Mouse (Mus musculus): Measurements from ENCODE around the gene Terb1. TPM values are rescaled to one million over a fixed set of nuclear protein-coding genes. Genes with fewer than 3 reads are reported as not detected.
A peak's percentile ranks its signal among the peaks of the same experiment; 100 is the strongest.

The Terb1 gene
- polyA plus RNA-seq, 1 experiment from 2014 or later = 0.15 TPM

- peak overlapping the region; percentile 98 for H3K9ac ChIP-seq
- no peak for ATAC-seq (ENCODE audit: extremely low read depth, insufficient number of reproducible peaks, low FRiP score, low TSS enrichment)
- no peaks in the 10 kb centered on the region for H3K9me3 ChIP-seq
- H3K4me2 ChIP-seq = peak overlapping the region; percentile 85
- no peak overlapping the region for H3K27ac ChIP-seq (replicated peaks)
- H3K4me1 ChIP-seq = peaks cover 29% of the 10 kb centered on the region
- 21% methylated on average over 7 of the region's 7 CpGs for WGBS
- peaks cover 8% of the 10 kb centered on the region for H3K36me3 ChIP-seq
- peaks cover 34% of the 10 kb centered on the region for H3K27me3 ChIP-seq (replicated peaks)
- H3K4me3 ChIP-seq = peak overlapping the region; percentile 90
Measured at GRCm38 (mm10) chr8:104535378-104535777, 25.7 kb upstream of the Terb1 start.

- Histone ChIP-seq H3K4me2 (peak overlapping the region; percentile 85), H3K4me3 (peak overlapping the region; percentile 90), H3K9me3 (no peaks in the 10 kb centered on the region), H3K36me3 (peaks cover 14% of the 10 kb centered on the region), H3K27ac (replicated peaks) (no peak overlapping the region; the same call in 1 of the 2 replicates), H3K9ac (peak overlapping the region; percentile 98), H3K27me3 (replicated peaks) (peaks cover 28% of the 10 kb centered on the region), H3K4me1 (peaks cover 29% of the 10 kb centered on the region)
- peak; percentile 5; the same call in 1 of the 2 replicates for ATAC-seq (ENCODE audit: extremely low read depth, insufficient number of reproducible peaks, low FRiP score, low TSS enrichment)
- 11% methylated on average over 9 of the region's 9 CpGs for WGBS
Measured at GRCm38 (mm10) chr8:104534779-104535141, 25.1 kb upstream of the Terb1 start.

- Histone ChIP-seq H3K9me3 (no peaks in the 10 kb centered on the region), H3K9ac (peak within 1 kb of the TSS; percentile 98), H3K36me3 (peaks cover 20% of the 10 kb centered on the region), H3K4me2 (peak within 1 kb of the TSS; percentile 85), H3K27me3 (replicated peaks) (peaks cover 22% of the 10 kb centered on the region), H3K4me1 (peaks cover 29% of the 10 kb centered on the region), H3K27ac (replicated peaks) (peak within 1 kb of the TSS; percentile 82), H3K4me3 (peak within 1 kb of the TSS; percentile 90)
- WGBS = under 1% methylated on average over 70 of the region's 70 CpGs
- peak; percentile 85 for ATAC-seq (ENCODE audit: extremely low read depth, insufficient number of reproducible peaks, low FRiP score, low TSS enrichment)
Measured at GRCm38 (mm10) chr8:104533971-104534778, 24.5 kb upstream of the Terb1 start, which contains the start of the genes Nae1 and Car7. TSS of gene Nae1 (minus strand) at chr8:104534637. TSS of gene Car7 (plus strand) at chr8:104534689.

GRCm38 (mm10) chr8:104533551-104533950 is 23.8 kb upstream of the Terb1 start:
- WGBS = 23% methylated on average over 7 of the region's 7 CpGs
- ATAC-seq (ENCODE audit: extremely low read depth, insufficient number of reproducible peaks, low FRiP score, low TSS enrichment) = no peak

GRCm38 (mm10) chr8:104529671-104530070 is 20.0 kb upstream of the Terb1 start:
- Histone ChIP-seq H3K4me2 (no peak overlapping the region), H3K36me3 (peaks cover 54% of the 10 kb centered on the region), H3K4me3 (no peak overlapping the region), H3K27ac (replicated peaks) (no peak overlapping the region), H3K4me1 (peaks cover 17% of the 10 kb centered on the region), H3K27me3 (replicated peaks) (no peaks in the 10 kb centered on the region), H3K9me3 (no peaks in the 10 kb centered on the region), H3K9ac (no peak overlapping the region)
- no peak for ATAC-seq (ENCODE audit: extremely low read depth, insufficient number of reproducible peaks, low FRiP score, low TSS enrichment)
- 79% methylated on average over 6 of the region's 6 CpGs for WGBS

More at GRCm38 (mm10) chr8:104533551-104533950, 23.8 kb upstream of the Terb1 start:
- peak overlapping the region; percentile 98 for H3K9ac ChIP-seq
- peaks cover 29% of the 10 kb centered on the region for H3K4me1 ChIP-seq
- no peaks in the 10 kb centered on the region for H3K9me3 ChIP-seq
- H3K27me3 ChIP-seq (replicated peaks) = peaks cover 16% of the 10 kb centered on the region
- peaks cover 22% of the 10 kb centered on the region for H3K36me3 ChIP-seq
- H3K27ac ChIP-seq (replicated peaks) = peak overlapping the region; percentile 82; the same call in 1 of the 2 replicates
- peak overlapping the region; percentile 85 for H3K4me2 ChIP-seq
- peak overlapping the region; percentile 90 for H3K4me3 ChIP-seq

- Histone ChIP-seq H3K9me3 (no peaks in the 10 kb centered on the region), H3K4me2 (no peak overlapping the region), H3K36me3 (peaks cover 88% of the 10 kb centered on the region), H3K27ac (replicated peaks) (no peak overlapping the region), H3K4me1 (no peaks in the 10 kb centered on the region), H3K9ac (no peak overlapping the region), H3K27me3 (replicated peaks) (no peaks in the 10 kb centered on the region), H3K4me3 (no peak overlapping the region)
- ATAC-seq (ENCODE audit: extremely low read depth, insufficient number of reproducible peaks, low FRiP score, low TSS enrichment) = no peak
- WGBS = 81% methylated on average over 5 of the region's 5 CpGs
Measured at GRCm38 (mm10) chr8:104517872-104518271, 8.2 kb upstream of the Terb1 start.

- no peak for ATAC-seq (ENCODE audit: extremely low read depth, insufficient number of reproducible peaks, low FRiP score, low TSS enrichment)
Measured at GRCm38 (mm10) chr8:104510134-104510533, 424 bp upstream of the Terb1 start.

GRCm38 (mm10) chr8:104479091-104479490 is 30.6 kb downstream of the Terb1 start:
- no peaks in the 10 kb centered on the region for H3K36me3 ChIP-seq
- H3K4me3 ChIP-seq = no peak overlapping the region
- 52% methylated on average over 1 of the region's 1 CpGs for WGBS
- no peaks in the 10 kb centered on the region for H3K27me3 ChIP-seq (replicated peaks)
- H3K4me2 ChIP-seq = no peak overlapping the region
- H3K4me1 ChIP-seq = no peaks in the 10 kb centered on the region
- no peaks in the 10 kb centered on the region for H3K9me3 ChIP-seq
- H3K27ac ChIP-seq (replicated peaks) = no peak overlapping the region
- H3K9ac ChIP-seq = no peak overlapping the region
- ATAC-seq (ENCODE audit: extremely low read depth, insufficient number of reproducible peaks, low FRiP score, low TSS enrichment) = no peak

More at GRCm38 (mm10) chr8:104510134-104510533, 424 bp upstream of the Terb1 start:
- Histone ChIP-seq H3K4me2 (peak overlapping the region; percentile 100), H3K36me3 (peaks cover 35% of the 10 kb centered on the region), H3K4me1 (peaks cover 11% of the 10 kb centered on the region), H3K27ac (replicated peaks) (no peak overlapping the region), H3K9me3 (no peaks in the 10 kb centered on the region), H3K27me3 (replicated peaks) (no peaks in the 10 kb centered on the region), H3K4me3 (peak overlapping the region; percentile 71; the same call in 1 of the 2 replicates), H3K9ac (no peak overlapping the region)
- WGBS = 75% methylated on average over 3 of the region's 3 CpGs

- 62% methylated on average over 3 of the region's 3 CpGs for WGBS
- Histone ChIP-seq H3K4me2 (no peak overlapping the region), H3K4me3 (no peak overlapping the region), H3K9me3 (no peaks in the 10 kb centered on the region), H3K9ac (no peak overlapping the region), H3K27me3 (replicated peaks) (no peaks in the 10 kb centered on the region), H3K36me3 (no peaks in the 10 kb centered on the region), H3K27ac (replicated peaks) (no peak overlapping the region), H3K4me1 (no peaks in the 10 kb centered on the region)
- no peak for ATAC-seq (ENCODE audit: extremely low read depth, insufficient number of reproducible peaks, low FRiP score, low TSS enrichment)
Measured at GRCm38 (mm10) chr8:104472465-104472864, 37.2 kb downstream of the Terb1 start.

- H3K4me2 ChIP-seq = no peak overlapping the region
- no peak overlapping the region for H3K4me3 ChIP-seq
- no peaks in the 10 kb centered on the region for H3K36me3 ChIP-seq
- WGBS = 57% methylated on average over 2 of the region's 2 CpGs
- H3K4me1 ChIP-seq = no peaks in the 10 kb centered on the region
- H3K27ac ChIP-seq (replicated peaks) = no peak overlapping the region
- no peak for ATAC-seq (ENCODE audit: extremely low read depth, insufficient number of reproducible peaks, low FRiP score, low TSS enrichment)
- H3K9ac ChIP-seq = no peak overlapping the region
- H3K9me3 ChIP-seq = no peaks in the 10 kb centered on the region
- no peaks in the 10 kb centered on the region for H3K27me3 ChIP-seq (replicated peaks)
Measured at GRCm38 (mm10) chr8:104467463-104467862, 42.2 kb downstream of the Terb1 start.

GRCm38 (mm10) chr8:104452177-104452576 is 57.5 kb downstream of the Terb1 start:
- Histone ChIP-seq H3K4me1 (peaks cover 5% of the 10 kb centered on the region; the same call in 1 of the 2 replicates), H3K4me2 (no peak overlapping the region), H3K4me3 (no peak overlapping the region), H3K27ac (replicated peaks) (no peak overlapping the region), H3K9ac (no peak overlapping the region), H3K27me3 (replicated peaks) (no peaks in the 10 kb centered on the region), H3K9me3 (no peaks in the 10 kb centered on the region), H3K36me3 (no peaks in the 10 kb centered on the region)
- WGBS = 78% methylated on average over 3 of the region's 3 CpGs
- ATAC-seq (ENCODE audit: extremely low read depth, insufficient number of reproducible peaks, low FRiP score, low TSS enrichment) = no peak

Data from heart, embryonic 13.5 days (tissue).